Mouse (Mus musculus): ENCODE results near the gene 6330403K07Rik. TPM values are rescaled to one million over a fixed set of nuclear protein-coding genes. Genes with fewer than 3 reads are reported as not detected.
A peak's percentile ranks its signal among the peaks of the same experiment; 100 is the strongest.

6330403K07Rik gene
- polyA plus RNA-seq, 1 experiment from 2014 or later: 44.1 TPM

DNA sequence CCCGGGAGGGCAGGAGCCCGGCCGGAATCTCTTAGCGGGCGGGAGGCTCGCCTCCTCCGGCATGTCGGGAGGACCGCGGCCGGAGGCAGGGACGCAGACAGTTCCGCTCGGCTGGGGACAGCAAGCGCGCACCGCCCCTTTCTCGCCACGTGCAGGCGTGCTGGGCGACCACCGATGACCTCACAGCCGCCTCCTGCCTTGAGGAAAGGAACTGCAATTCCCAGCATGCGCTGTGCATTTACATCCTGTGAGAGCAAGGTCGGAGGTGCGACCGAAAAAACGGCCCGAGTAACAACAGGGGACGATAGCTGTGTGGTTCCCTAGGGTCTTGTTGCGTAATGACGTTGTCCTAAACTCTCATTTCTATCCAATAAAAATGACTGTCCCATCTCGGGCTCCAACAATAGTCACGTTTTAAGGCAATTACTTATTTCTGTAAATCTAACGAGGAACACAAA, 29.0 kb downstream of the 6330403K07Rik start, which contains the start of gene Dhx33:
Gene Dhx33, minus strand, starts transcription at position 122 of the 458 bp plus-strand sequence.
- WGBS: under 1% methylated on average over 35 of the region's 35 CpGs
- Histone ChIP-seq H3K9ac (ENCODE audit: low read length) (peak within 1 kb of the TSS; percentile 65), H3K4me1 (replicated peaks; ENCODE audit: control insufficient read depth, insufficient read depth, low read length) (peaks cover 12% of the 10 kb centered on the region), H3K27me3 (replicated peaks; ENCODE audit: control insufficient read depth, insufficient read depth, low read length) (no peaks in the 10 kb centered on the region), H3K36me3 (ENCODE audit: control insufficient read depth, insufficient read depth, low read length) (peaks cover 36% of the 10 kb centered on the region), H3K9me3 (ENCODE audit: control insufficient read depth, low read length) (no peaks in the 10 kb centered on the region), H3K4me2 (ENCODE audit: low read length) (peak within 1 kb of the TSS; percentile 93), H3K4me3 (ENCODE audit: low read depth, low read length) (peak within 1 kb of the TSS; percentile 92), H3K27ac (ENCODE audit: low read depth) (peak within 1 kb of the TSS; percentile 59)
- ATAC-seq (replicated peaks; ENCODE audit: low FRiP score, low TSS enrichment, low read depth) (peak; percentile 99), DNase-seq (ENCODE audit: low spot score) (peak; percentile 99)

DNA sequence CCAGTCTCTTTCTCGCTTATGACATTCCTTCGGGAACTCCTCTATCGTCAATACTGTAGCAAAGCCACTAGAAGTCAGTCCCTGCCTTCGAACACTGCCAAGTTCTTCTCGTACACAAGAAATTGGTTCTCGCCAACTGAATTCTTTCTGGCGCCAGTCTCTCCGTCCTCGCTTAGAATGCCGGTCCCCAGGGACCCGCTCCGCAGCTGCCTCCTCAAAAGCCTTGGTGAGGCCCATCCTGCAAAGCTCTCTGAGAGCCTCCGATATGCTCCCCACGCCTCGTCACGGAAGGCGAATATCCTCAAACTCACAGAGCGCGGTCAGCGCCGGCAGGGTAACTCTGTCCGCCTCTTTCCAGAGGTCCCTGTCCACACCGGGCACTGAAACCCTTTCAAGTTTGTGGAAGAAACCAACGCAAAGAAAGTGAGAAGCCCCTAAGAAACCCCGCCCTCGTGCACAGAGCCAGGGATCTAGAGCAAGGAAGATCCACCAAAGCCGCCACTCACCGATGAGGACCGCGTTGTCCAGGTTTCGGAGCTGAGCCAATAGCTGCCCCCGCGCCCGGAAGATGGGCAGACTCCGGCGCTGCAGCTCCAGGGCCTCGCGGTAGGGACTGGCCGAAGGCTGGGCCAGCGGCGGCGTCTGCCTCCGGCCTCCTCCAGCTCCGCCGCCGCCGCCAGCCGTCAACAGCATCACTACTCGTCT, 29.6 kb downstream of the 6330403K07Rik start:
- under 1% methylated on average over 49 of the region's 49 CpGs for WGBS
- H3K27ac ChIP-seq (ENCODE audit: low read depth): peak overlapping the region; percentile 59
- H3K36me3 ChIP-seq (ENCODE audit: control insufficient read depth, insufficient read depth, low read length): peaks cover 36% of the 10 kb centered on the region
- H3K4me3 ChIP-seq (ENCODE audit: low read depth, low read length): peak overlapping the region; percentile 92
- H3K4me2 ChIP-seq (ENCODE audit: low read length): peak overlapping the region; percentile 93
- ATAC-seq (replicated peaks; ENCODE audit: low FRiP score, low TSS enrichment, low read depth) (peak; percentile 84), DNase-seq (ENCODE audit: low spot score) (no peak)
- peaks cover 12% of the 10 kb centered on the region for H3K4me1 ChIP-seq (replicated peaks; ENCODE audit: control insufficient read depth, insufficient read depth, low read length)
- no peaks in the 10 kb centered on the region for H3K9me3 ChIP-seq (ENCODE audit: control insufficient read depth, low read length)
- peak overlapping the region; percentile 65 for H3K9ac ChIP-seq (ENCODE audit: low read length)
- no peaks in the 10 kb centered on the region for H3K27me3 ChIP-seq (replicated peaks; ENCODE audit: control insufficient read depth, insufficient read depth, low read length)

DNA sequence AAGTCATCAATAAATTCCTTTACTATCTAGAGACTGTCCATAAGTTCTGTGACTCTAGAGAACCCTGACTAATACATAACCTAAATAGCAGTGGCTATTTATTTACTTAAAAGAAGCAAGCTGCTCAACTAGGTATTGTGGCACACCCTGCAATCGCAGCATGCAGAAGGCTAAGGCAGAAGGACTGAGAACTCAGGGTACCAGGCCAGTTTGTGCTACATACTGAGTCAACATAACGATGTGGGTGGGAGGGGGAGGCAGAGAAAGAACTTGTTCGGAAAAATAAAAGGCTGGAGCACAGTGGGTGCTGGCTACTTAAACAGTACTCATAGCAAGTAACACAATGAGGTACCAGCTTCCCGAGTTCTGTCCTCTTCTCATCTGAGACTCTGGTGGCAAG, 32.1 kb downstream of the 6330403K07Rik start:
- Histone ChIP-seq H3K9ac (ENCODE audit: low read length) (no peak overlapping the region), H3K4me3 (ENCODE audit: low read depth, low read length) (no peak overlapping the region), H3K36me3 (ENCODE audit: control insufficient read depth, insufficient read depth, low read length) (peaks cover 48% of the 10 kb centered on the region), H3K9me3 (ENCODE audit: control insufficient read depth, low read length) (no peaks in the 10 kb centered on the region), H3K4me1 (replicated peaks; ENCODE audit: control insufficient read depth, insufficient read depth, low read length) (peaks cover 12% of the 10 kb centered on the region), H3K27ac (ENCODE audit: low read depth) (no peak overlapping the region), H3K27me3 (replicated peaks; ENCODE audit: control insufficient read depth, insufficient read depth, low read length) (no peaks in the 10 kb centered on the region), H3K4me2 (ENCODE audit: low read length) (no peak overlapping the region)
- WGBS: 93% methylated on average over 4 of the region's 4 CpGs
- DNase-seq (ENCODE audit: low spot score) (no peak), ATAC-seq (replicated peaks; ENCODE audit: low FRiP score, low TSS enrichment, low read depth) (no peak)

DNA sequence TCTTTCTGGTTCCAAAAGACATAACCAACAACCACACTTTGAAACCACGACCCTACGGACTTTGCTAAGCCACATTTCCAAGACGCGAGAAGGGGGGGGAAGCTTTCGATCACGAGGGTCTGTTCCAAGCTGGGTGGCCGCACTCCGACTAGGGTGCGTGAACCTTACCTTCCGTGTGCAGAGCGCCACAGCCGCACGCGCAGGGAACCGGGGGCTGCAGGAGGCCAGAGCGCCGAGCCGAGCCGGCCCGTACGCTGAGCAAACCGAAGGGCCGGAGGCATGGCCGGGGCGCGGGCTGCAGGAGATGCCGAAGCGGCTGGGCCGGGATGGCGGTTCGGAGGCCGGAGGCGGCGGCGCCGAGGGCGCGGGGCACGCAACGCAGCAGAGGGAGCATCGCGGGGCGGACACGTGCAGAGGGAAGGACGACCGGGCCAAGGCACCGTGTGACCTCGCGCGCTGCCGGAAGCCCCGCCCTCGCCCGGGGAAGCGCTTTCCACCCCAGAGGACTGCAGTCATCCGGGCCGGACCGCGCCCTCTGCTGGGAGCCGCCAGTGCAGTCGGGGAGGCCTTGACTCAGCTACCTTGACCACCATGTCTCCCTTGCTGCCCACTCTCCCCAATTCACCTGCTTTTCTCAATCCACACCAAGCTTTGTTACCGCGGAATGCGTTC, 50.6 kb downstream of the 6330403K07Rik start, which contains the start of gene C1qbp:
Gene C1qbp, minus strand, starts transcription at position 470 of the 672 bp plus-strand sequence.
- H3K36me3 ChIP-seq (ENCODE audit: control insufficient read depth, insufficient read depth, low read length): peaks cover 65% of the 10 kb centered on the region
- peak within 1 kb of the TSS; percentile 92 for H3K4me2 ChIP-seq (ENCODE audit: low read length)
- under 1% methylated on average over 63 of the region's 64 CpGs for WGBS
- no peaks in the 10 kb centered on the region for H3K27me3 ChIP-seq (replicated peaks; ENCODE audit: control insufficient read depth, insufficient read depth, low read length)
- ATAC-seq (replicated peaks; ENCODE audit: low FRiP score, low TSS enrichment, low read depth) (peak; percentile 94), DNase-seq (ENCODE audit: low spot score) (peak; percentile 97)
- H3K9ac ChIP-seq (ENCODE audit: low read length): peak within 1 kb of the TSS; percentile 93
- no peaks in the 10 kb centered on the region for H3K9me3 ChIP-seq (ENCODE audit: control insufficient read depth, low read length)
- peak within 1 kb of the TSS; percentile 99 for H3K4me3 ChIP-seq (ENCODE audit: low read depth, low read length)
- H3K4me1 ChIP-seq (replicated peaks; ENCODE audit: control insufficient read depth, insufficient read depth, low read length): peaks cover 6% of the 10 kb centered on the region
- peak within 1 kb of the TSS; percentile 30; the same call in 1 of the 2 replicates for H3K27ac ChIP-seq (ENCODE audit: low read depth)

DNA sequence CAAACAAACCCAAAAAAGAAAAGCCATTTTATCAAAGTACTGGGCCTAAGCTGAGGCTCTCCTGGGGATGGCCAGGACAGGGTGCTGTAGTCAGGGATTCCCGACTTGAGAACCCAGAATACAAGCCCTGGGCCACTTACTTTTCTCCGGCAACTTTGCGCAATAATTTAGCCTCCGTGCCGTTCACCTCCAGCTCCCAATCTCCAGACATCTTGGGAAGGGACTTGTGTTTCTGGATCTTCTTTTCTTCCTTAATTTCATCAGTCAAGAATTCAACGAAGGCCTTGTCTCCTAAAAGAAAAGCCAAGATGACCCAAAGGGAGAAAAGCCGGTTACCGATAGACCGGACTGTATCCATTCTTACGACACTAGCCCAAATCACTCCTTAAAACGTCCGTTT, 51.3 kb downstream of the 6330403K07Rik start:
- peaks cover 66% of the 10 kb centered on the region for H3K36me3 ChIP-seq (ENCODE audit: control insufficient read depth, insufficient read depth, low read length)
- ATAC-seq (replicated peaks; ENCODE audit: low FRiP score, low TSS enrichment, low read depth) (no peak), DNase-seq (ENCODE audit: low spot score) (no peak)
- peak overlapping the region; percentile 92 for H3K4me2 ChIP-seq (ENCODE audit: low read length)
- H3K4me3 ChIP-seq (ENCODE audit: low read depth, low read length): peak overlapping the region; percentile 99
- no peak overlapping the region for H3K27ac ChIP-seq (ENCODE audit: low read depth)
- H3K4me1 ChIP-seq (replicated peaks; ENCODE audit: control insufficient read depth, insufficient read depth, low read length): peaks cover 6% of the 10 kb centered on the region
- 9% methylated on average over 12 of the region's 12 CpGs for WGBS
- H3K27me3 ChIP-seq (replicated peaks; ENCODE audit: control insufficient read depth, insufficient read depth, low read length): no peaks in the 10 kb centered on the region
- no peaks in the 10 kb centered on the region for H3K9me3 ChIP-seq (ENCODE audit: control insufficient read depth, low read length)
- peak overlapping the region; percentile 93 for H3K9ac ChIP-seq (ENCODE audit: low read length)

Other genes with a start within 250 kb of the 6330403K07Rik start
- gene Scimp, start 220.9 kb downstream of the 6330403K07Rik start, polyA plus RNA-seq (2014; fragmentation: Nextera tagmentation; extraction: Ambion mirVana): 0.40 and 0.45 TPM in 2 replicates
- 30.5 and 32.9 TPM in 2 replicates for gene Rabep1, start 188.7 kb downstream of the 6330403K07Rik start, polyA plus RNA-seq (2014; fragmentation: Nextera tagmentation; extraction: Ambion mirVana)
- gene Nup88, start 63.5 kb downstream of the 6330403K07Rik start, polyA plus RNA-seq (2014; fragmentation: Nextera tagmentation; extraction: Ambion mirVana): 110 and 127 TPM in 2 replicates
- 77.4 and 89.6 TPM in 2 replicates for gene Rpain, start 63.3 kb downstream of the 6330403K07Rik start, polyA plus RNA-seq (2014; fragmentation: Nextera tagmentation; extraction: Ambion mirVana)
- gene C1qbp, start 50.5 kb downstream of the 6330403K07Rik start, polyA plus RNA-seq (2014; fragmentation: Nextera tagmentation; extraction: Ambion mirVana): 317 and 333 TPM in 2 replicates
- 23.0 and 24.4 TPM in 2 replicates for gene Dhx33, start 29.1 kb downstream of the 6330403K07Rik start, polyA plus RNA-seq (2014; fragmentation: Nextera tagmentation; extraction: Ambion mirVana)
- gene Mis12, start 13.9 kb downstream of the 6330403K07Rik start, polyA plus RNA-seq (2014; fragmentation: Nextera tagmentation; extraction: Ambion mirVana): 28.5 and 32.0 TPM in 2 replicates
- gene Derl2, start 13.7 kb downstream of the 6330403K07Rik start, polyA plus RNA-seq (2014; fragmentation: Nextera tagmentation; extraction: Ambion mirVana): 41.7 and 42.9 TPM in 2 replicates
- 0.18 and 0.27 TPM in 2 replicates for gene Nlrp1a, start 111.2 kb upstream of the 6330403K07Rik start, polyA plus RNA-seq (2014; fragmentation: Nextera tagmentation; extraction: Ambion mirVana)
- not detected in 2 replicates for gene Nlrp1b, start 197.2 kb upstream of the 6330403K07Rik start, polyA plus RNA-seq (2014; fragmentation: Nextera tagmentation; extraction: Ambion mirVana)